Mouse (Mus musculus) E14TG2a.4 (cell line): ENCODE data around the gene Ddah2.

Source experiments
- CTCF ChIP-seq: conservative IDR thresholded peaks from 2 replicates; pipeline ENCODE4 v1.5.1; 2014; ENCODE audit warnings: low read length
- NANOG ChIP-seq: IDR thresholded peaks from 2 replicates; pipeline ENCODE4 v1.6.1; 2014; ENCODE audit warnings: borderline replicate concordance, low read length, mixed read lengths

GRCm38 (mm10) chr17:35031272-35031671 lies 27.6 kb upstream of the Ddah2 start:
- TF ChIP-seq CTCF, result no peak
- TF ChIP-seq NANOG, result no peak
